Mouse (Mus musculus): ENCODE data around the gene Ddx49. TPM values are rescaled to one million over a fixed set of nuclear protein-coding genes. Genes with fewer than 3 reads are reported as not detected.

The Ddx49 gene
- polyA plus RNA-seq, 1 experiment from 2014 or later, result 46.0 TPM

DNA sequence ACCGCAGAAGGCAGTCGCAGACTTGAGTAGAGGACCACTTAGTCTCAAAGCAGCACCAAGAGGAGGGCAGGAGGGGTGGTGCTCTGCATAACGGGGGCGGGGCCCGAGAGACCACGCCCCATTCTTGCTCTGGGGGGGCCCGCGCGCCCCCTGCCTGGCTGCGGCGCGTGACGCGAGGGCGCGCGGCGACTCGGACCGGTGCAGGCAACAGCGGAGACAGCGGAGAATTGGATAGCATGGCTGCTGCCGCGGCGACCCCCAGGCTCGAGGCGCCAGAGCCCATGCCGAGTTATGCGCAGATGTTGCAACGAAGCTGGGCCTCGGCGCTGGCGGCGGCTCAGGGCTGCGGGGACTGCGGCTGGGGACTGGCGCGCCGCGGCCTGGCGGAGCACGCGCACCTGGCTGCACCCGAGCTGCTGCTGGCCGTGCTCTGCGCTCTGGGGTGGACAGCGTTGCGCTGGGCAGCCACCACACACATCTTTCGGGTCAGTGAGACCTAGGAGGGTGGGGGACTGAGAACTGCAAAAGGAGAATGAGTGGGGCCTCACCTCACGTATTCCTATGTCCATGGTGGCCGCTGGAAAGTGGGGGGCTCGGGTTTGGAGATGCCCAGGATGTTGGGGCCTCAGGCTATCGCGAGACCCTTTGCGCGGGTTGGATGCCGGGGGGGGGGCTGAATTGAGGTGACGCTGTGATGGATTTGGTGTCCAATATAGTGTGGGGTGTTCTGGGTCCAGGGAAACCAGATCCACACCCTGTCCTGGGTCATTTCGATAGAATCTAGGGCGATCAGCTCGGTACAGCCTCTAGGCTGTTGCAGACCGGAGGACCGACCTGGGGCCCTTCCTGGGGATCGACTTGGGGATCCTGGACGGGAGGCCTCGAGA, 13.6 kb upstream of the Ddx49 start, which contains the start of gene Cers1:
Cers1 (plus strand) TSS at position 152 of the 887 bp plus-strand sequence.
- Histone ChIP-seq H3K4me3 (peak within 1 kb of the TSS; percentile 48), H3K9ac (peak within 1 kb of the TSS; percentile 43), H3K4me1 (peaks cover 27% of the 10 kb centered on the region), H3K9me3 (no peaks in the 10 kb centered on the region), H3K36me3 (peaks cover 29% of the 10 kb centered on the region), H3K4me2 (peak within 1 kb of the TSS; percentile 84), H3K27me3 (no peaks in the 10 kb centered on the region), H3K27ac (0 out of 2 replicates have a peak within 1 kb of the TSS, but pooled peaks have one; percentile 4)
- peak; percentile 67; the same call in 1 of the 2 replicates for ATAC-seq (ENCODE audit: borderline replicate concordance, extremely low read depth, low FRiP score, low TSS enrichment)
- 3% methylated on average over 59 of the region's 66 CpGs for WGBS

DNA sequence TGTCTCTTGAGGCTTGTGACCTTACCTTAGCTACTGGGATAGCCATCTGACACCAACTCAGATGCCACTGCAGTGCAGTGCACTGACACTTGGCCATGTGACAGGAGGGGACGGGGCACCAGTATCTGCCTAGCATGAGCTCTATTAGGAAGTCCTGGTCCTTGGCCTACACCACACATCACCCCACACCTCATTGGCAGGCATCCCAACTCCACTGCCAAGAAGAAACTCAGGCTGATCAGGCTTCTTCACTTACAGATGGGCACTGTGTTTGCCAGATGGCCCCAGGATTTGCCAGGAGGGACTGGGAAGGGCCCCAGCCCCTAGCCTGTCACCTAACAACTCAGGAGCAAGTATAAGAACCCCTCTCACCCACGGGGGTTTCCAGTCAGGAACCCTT, 11.1 kb upstream of the Ddx49 start:
- peaks cover 27% of the 10 kb centered on the region for H3K4me1 ChIP-seq
- peaks cover 50% of the 10 kb centered on the region for H3K36me3 ChIP-seq
- WGBS, result 43% methylated on average over 2 of the region's 2 CpGs
- no peak overlapping the region for H3K9ac ChIP-seq
- no peaks in the 10 kb centered on the region for H3K9me3 ChIP-seq
- H3K27me3 ChIP-seq, result no peaks in the 10 kb centered on the region
- no peak overlapping the region for H3K4me3 ChIP-seq
- no peak overlapping the region for H3K27ac ChIP-seq
- no peak overlapping the region for H3K4me2 ChIP-seq
- no peak for ATAC-seq (ENCODE audit: borderline replicate concordance, extremely low read depth, low FRiP score, low TSS enrichment)

DNA sequence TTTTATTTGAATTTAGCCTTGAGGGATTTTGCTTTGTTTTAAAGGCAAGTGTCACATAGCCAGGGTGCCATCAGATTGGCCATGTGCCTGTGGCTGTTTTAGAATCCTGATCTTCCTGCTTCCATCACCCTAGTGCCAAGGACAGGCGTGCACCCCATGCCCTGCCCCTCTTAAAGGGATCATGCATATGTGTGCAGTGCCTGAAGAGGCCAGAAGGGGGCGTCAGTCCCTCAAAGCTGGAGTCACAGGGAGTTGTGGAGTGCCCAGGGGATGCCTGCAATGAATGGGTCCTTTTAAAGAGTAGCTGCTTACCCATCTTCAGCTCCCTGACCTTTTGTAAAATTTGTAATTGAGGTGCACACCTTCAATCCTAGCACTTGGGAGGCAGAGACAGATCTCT, 7.0 kb upstream of the Ddx49 start:
- 32% methylated on average over 2 of the region's 2 CpGs for WGBS
- H3K27ac ChIP-seq, result no peak overlapping the region
- no peak overlapping the region for H3K4me3 ChIP-seq
- no peaks in the 10 kb centered on the region for H3K4me1 ChIP-seq
- no peak overlapping the region for H3K4me2 ChIP-seq
- no peak for ATAC-seq (ENCODE audit: borderline replicate concordance, extremely low read depth, low FRiP score, low TSS enrichment)
- no peaks in the 10 kb centered on the region for H3K9me3 ChIP-seq
- peaks cover 89% of the 10 kb centered on the region for H3K36me3 ChIP-seq
- no peak overlapping the region for H3K9ac ChIP-seq
- no peaks in the 10 kb centered on the region for H3K27me3 ChIP-seq

DNA sequence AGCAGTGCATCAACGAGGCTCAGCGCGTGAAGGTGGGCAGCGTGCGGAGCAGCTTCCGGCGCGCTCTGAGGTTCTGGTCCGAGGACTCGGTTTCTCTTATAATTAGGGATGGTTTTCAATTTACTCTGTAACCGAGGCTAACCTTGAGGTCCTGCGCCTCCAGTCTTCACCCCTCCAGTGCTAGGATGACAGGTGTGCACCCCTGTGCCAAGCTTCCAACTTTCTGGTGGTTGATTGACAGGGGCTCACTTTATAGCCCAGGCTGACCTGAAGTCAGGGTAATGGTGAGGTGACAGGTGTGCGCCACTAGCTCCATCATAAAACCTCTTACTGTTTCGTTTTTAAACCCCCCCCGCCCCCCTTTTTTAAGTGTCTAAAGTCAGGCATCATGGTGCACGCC, 612 bp upstream of the Ddx49 start:
- H3K9me3 ChIP-seq, result no peaks in the 10 kb centered on the region
- peaks cover 20% of the 10 kb centered on the region for H3K4me1 ChIP-seq
- peak overlapping the region; percentile 85 for H3K4me2 ChIP-seq
- H3K27me3 ChIP-seq, result no peaks in the 10 kb centered on the region
- peaks cover 48% of the 10 kb centered on the region for H3K36me3 ChIP-seq
- peak; percentile 15; the same call in 1 of the 2 replicates for ATAC-seq (ENCODE audit: borderline replicate concordance, extremely low read depth, low FRiP score, low TSS enrichment)
- H3K9ac ChIP-seq, result peak overlapping the region; percentile 87
- peak overlapping the region; percentile 98 for H3K4me3 ChIP-seq
- H3K27ac ChIP-seq, result peak overlapping the region; percentile 76
- WGBS, result 4% methylated on average over 16 of the region's 16 CpGs

DNA sequence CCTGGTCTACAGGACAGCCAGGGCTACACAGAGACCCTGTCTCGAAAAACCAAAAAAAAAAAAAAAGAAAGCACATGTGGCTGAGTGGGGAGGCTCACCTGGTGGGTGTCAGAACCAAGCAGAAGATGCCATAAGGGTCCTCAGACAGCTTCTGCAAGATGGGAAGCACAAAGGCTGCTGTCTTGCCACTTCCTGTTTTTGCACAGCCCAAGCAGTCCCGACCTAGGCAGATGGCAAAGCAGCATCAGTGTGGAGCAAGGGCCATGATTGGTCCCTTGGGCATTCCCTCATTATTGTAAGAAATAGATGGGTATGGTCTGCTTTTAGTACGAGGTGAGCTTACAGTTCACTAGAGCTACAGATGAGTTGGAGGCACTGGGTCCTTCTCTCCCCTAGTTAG, 1.4 kb downstream of the Ddx49 start:
- Histone ChIP-seq H3K36me3 (peaks cover 48% of the 10 kb centered on the region), H3K9me3 (no peaks in the 10 kb centered on the region), H3K4me1 (peaks cover 25% of the 10 kb centered on the region), H3K9ac (no peak overlapping the region), H3K27me3 (no peaks in the 10 kb centered on the region), H3K4me2 (peak overlapping the region; percentile 85; the same call in 1 of the 2 replicates), H3K27ac (no peak overlapping the region), H3K4me3 (no peak overlapping the region)
- WGBS, result 84% methylated on average over 3 of the region's 3 CpGs
- ATAC-seq (ENCODE audit: borderline replicate concordance, extremely low read depth, low FRiP score, low TSS enrichment), result no peak

DNA sequence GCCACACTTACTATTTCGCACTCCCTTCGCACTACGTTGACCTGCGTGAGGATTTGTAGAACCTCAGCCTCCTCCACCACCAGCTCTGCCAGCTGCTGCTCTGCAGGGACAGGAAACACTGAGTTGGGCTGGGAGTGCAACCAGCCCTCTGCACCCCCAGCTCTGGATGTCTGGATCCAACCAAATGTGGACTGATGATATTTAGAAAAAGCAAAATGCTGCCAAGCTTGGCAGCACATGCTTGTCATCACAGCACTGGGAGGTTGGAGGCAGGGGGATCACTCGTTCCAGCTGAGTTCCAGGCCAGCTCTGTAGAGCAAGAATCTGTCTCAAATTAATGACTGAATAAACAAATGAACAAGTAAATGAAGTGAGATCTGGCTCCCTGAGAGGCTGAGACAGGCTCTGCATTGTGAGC, 8.3 kb downstream of the Ddx49 start:
- peak; percentile 88 for ATAC-seq (ENCODE audit: borderline replicate concordance, extremely low read depth, low FRiP score, low TSS enrichment)
- WGBS, result 31% methylated on average over 5 of the region's 5 CpGs
- Histone ChIP-seq H3K4me1 (peaks cover 40% of the 10 kb centered on the region), H3K36me3 (peaks cover 80% of the 10 kb centered on the region), H3K27ac (peak overlapping the region; percentile 78), H3K4me2 (no peak overlapping the region), H3K9me3 (no peaks in the 10 kb centered on the region), H3K9ac (no peak overlapping the region), H3K4me3 (no peak overlapping the region), H3K27me3 (no peaks in the 10 kb centered on the region)

DNA sequence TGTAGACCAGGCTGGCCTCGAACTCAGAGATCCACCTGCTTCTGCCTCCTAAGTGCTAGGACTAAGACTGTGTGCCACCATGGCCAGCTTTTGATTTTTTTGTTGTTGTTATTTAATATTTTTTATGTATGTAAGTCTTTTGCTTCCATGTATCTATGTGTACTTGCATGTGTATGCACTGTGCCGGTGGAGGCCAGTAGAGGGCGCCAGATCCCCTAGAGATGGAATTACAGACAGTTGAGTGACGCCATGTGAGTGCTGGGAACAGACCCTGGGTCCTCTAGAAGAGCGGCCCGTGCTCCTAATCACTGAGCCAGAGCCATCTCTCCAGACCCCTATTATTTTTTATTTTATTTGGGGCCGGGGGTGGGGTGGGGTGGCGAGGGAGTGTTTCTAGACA, 15.6 kb downstream of the Ddx49 start:
- Histone ChIP-seq H3K9me3 (no peaks in the 10 kb centered on the region), H3K4me2 (no peak overlapping the region), H3K4me3 (no peak overlapping the region), H3K9ac (no peak overlapping the region), H3K4me1 (peaks cover 13% of the 10 kb centered on the region), H3K27me3 (no peaks in the 10 kb centered on the region), H3K27ac (no peak overlapping the region), H3K36me3 (peaks cover 59% of the 10 kb centered on the region)
- 85% methylated on average over 8 of the region's 8 CpGs for WGBS
- ATAC-seq (ENCODE audit: borderline replicate concordance, extremely low read depth, low FRiP score, low TSS enrichment), result no peak

DNA sequence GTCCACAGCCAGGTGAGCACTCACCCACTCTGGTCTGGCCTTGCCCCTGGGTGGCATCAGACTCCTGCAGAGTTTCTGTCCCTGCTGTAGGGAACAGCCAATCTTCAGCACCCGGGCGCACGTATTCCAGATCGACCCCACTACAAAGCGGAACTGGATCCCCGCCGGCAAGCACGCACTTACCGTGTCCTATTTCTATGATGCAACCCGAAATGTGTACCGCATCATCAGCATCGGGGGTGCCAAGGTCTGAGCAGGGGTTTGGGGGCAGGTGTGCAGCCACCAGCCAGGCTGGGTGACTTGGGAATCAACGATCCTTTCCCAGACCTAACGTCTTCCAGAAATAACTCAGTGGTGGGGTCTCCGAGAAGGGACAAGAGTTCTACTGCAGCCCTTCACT, 17.0 kb downstream of the Ddx49 start:
- Histone ChIP-seq H3K36me3 (peaks cover 46% of the 10 kb centered on the region), H3K4me2 (no peak overlapping the region), H3K9me3 (no peaks in the 10 kb centered on the region), H3K27me3 (no peaks in the 10 kb centered on the region), H3K4me1 (peaks cover 26% of the 10 kb centered on the region), H3K27ac (no peak overlapping the region), H3K4me3 (no peak overlapping the region), H3K9ac (no peak overlapping the region)
- 96% methylated on average over 15 of the region's 15 CpGs for WGBS
- no peak for ATAC-seq (ENCODE audit: borderline replicate concordance, extremely low read depth, low FRiP score, low TSS enrichment)

DNA sequence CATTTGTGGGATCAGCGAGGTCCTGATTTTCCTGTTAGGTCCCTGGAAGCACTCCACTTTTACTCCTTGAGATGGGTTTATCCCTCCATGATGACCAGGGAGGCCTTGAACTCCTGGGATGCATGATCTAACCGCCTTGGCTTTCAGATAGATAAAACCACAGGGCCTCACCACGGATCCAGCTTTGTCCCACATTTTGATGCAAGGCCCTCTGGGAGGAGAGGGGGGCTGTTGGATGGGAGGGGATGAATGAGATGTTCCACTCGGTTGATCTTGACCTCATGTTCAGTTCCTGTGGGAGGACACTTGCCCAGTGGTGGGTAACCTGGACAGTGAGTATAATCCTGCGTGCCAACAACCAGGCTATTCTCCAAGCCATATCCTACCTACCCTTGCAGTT, 17.9 kb downstream of the Ddx49 start:
- no peak overlapping the region for H3K9ac ChIP-seq

DNA sequence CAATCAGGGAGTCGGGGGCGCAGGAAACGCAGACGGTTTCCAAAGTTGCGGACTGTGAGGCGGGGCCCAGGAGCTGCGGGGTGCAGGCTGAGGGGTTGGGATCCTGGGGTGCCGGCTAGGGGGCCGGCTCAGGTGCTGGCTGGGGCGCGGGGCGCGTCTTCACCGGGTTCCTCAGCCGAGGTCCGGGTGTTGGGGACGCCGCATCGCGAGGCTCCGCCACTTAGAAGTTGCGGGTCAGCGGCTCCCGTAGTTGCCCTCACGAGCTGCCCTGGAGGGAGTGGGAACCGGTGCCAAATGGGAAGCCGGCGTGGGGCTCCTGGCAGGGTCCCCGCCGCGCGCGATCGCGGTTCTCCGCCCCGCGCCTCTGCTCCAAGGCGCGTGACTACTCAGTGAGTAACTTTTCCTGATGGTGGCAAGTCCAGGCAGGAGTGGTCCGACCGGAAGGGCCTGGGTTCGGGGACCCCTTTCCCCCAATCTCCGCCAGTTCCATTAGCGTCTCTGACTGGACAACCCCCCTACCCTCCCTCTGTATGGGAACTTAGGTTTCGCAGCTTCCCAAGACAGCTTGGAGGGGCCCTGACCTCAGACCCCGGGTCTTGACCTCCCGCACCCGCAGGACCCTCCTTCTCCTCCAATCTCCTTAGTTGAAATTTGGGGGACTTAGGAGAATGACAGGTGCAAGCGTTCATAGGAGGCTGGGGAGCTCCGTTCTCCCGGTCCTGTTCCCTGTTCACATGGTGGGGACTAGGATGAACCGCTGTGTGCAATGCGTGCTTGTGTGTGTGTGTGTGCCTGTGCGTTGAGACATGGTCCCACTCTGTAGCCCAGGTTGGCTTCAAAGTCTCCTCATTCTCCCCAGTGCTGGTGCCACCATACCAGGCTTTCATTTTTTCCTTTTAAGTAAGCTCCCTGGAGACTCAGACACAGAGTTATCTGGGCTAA, 18.9 kb downstream of the Ddx49 start:
- peak overlapping the region; percentile 67 for H3K4me2 ChIP-seq
- peak overlapping the region; percentile 83 for H3K27ac ChIP-seq
- peak; percentile 64 for ATAC-seq (ENCODE audit: borderline replicate concordance, extremely low read depth, low FRiP score, low TSS enrichment)
- H3K4me1 ChIP-seq, result peaks cover 27% of the 10 kb centered on the region
- under 1% methylated on average over 54 of the region's 55 CpGs for WGBS
- peak overlapping the region; percentile 82 for H3K4me3 ChIP-seq
- no peaks in the 10 kb centered on the region for H3K9me3 ChIP-seq
- no peaks in the 10 kb centered on the region for H3K27me3 ChIP-seq
- H3K9ac ChIP-seq, result peak overlapping the region; percentile 89
- H3K36me3 ChIP-seq, result peaks cover 34% of the 10 kb centered on the region

More for the DNA sequence above, 17.9 kb downstream of the Ddx49 start:
- peaks cover 38% of the 10 kb centered on the region for H3K36me3 ChIP-seq
- peak overlapping the region; percentile 67 for H3K4me2 ChIP-seq
- 66% methylated on average over 5 of the region's 5 CpGs for WGBS
- no peak overlapping the region for H3K27ac ChIP-seq
- no peaks in the 10 kb centered on the region for H3K9me3 ChIP-seq
- H3K27me3 ChIP-seq, result no peaks in the 10 kb centered on the region
- peaks cover 26% of the 10 kb centered on the region for H3K4me1 ChIP-seq
- no peak overlapping the region for H3K4me3 ChIP-seq
- no peak for ATAC-seq (ENCODE audit: borderline replicate concordance, extremely low read depth, low FRiP score, low TSS enrichment)

DNA sequence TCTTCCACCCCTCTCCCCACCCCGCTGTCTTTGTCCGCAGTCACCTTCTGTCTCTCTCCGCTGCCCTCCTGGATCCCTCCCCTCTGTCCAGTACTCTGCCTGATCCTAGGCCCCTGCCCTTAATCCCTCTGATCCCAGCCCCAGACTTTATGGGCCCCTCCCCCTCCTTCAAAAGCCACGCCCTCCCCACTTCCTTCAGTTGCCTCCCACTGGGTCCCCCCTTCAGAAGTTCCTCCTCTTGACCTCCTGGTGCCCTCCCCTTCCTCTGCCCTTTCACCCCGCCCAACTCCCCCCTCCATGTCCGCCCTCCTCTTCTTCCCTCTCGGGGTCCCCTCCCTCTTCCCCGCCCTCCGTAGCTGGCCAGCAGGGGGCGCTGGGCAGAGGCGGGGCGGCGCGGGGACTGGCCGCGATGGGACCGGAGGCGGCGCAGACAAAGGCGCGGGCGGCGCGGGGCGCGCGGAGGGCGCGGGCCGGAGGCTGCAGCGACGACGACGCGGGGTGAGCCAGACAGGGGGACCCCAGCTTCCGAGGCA, 19.6 kb downstream of the Ddx49 start, which contains the start of gene Homer3:
Homer3 (plus strand) TSS at position 225 of the 533 bp plus-strand sequence.
- Histone ChIP-seq H3K4me3 (peak within 1 kb of the TSS; percentile 82), H3K36me3 (peaks cover 29% of the 10 kb centered on the region), H3K9ac (peak within 1 kb of the TSS; percentile 89), H3K4me2 (peak within 1 kb of the TSS; percentile 67), H3K4me1 (peaks cover 33% of the 10 kb centered on the region), H3K27ac (peak within 1 kb of the TSS; percentile 83), H3K9me3 (no peaks in the 10 kb centered on the region), H3K27me3 (no peaks in the 10 kb centered on the region)
- WGBS, result 2% methylated on average over 36 of the region's 36 CpGs
- peak; percentile 93 for ATAC-seq (ENCODE audit: borderline replicate concordance, extremely low read depth, low FRiP score, low TSS enrichment)
